Comparison of ENCODE assay signal across 8 mouse cellular contexts in the genomic region with DNA sequence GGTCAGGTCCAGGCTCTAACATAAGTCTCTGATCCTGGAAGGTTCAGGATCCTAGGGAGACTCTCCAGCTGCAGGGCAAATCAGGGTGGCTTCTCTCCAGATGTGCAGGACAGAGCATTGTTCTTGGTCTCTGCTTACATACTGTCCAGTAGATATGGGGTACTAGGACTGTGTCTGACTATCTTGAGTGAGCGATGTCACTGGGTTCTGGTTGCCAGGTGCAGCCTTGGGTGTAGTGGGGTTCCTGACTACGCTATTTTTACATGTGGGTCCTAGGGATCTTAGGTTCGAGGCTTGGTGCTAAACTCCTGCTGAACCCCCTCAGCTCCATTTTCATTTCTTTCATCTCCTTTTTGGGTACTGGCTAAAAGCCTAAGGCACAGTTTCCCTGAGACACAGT. TPM values are rescaled to one million over a fixed set of nuclear protein-coding genes. Genes with fewer than 3 reads are reported as not detected.
A peak's percentile ranks its signal among the peaks of the same experiment; 100 is the strongest.
DNase-seq lines count a peak whose midpoint lies in the region; ATAC-seq and TF ChIP-seq lines count a peak whose summit lies in the region.

No protein-coding gene starts in this region.

- H3K4me2 ChIP-seq in heart, postnatal 0 days (ENCODE audit: low read depth, low read length), result peak overlapping the region; percentile 84
- H3K4me2 ChIP-seq in hindbrain, embryonic 16.5 days (ENCODE audit: low read length), result peak overlapping the region; percentile 74
- H3K4me2 ChIP-seq in midbrain, embryonic 15.5 days, result peak overlapping the region; percentile 57

- H3K4me1 ChIP-seq in heart, postnatal 0 days (ENCODE audit: control insufficient read depth, insufficient read depth), result peaks cover 27% of the 10 kb centered on the region
- H3K4me1 ChIP-seq in brown adipose tissue, adult 24 weeks (ENCODE audit: control insufficient read depth, insufficient read depth, insufficient read length, low read length), result peaks cover 9% of the 10 kb centered on the region; the same call in 1 of the 2 replicates
- H3K4me1 ChIP-seq in hindbrain, embryonic 16.5 days (ENCODE audit: control insufficient read depth, insufficient read depth, low read depth, low read length), result peaks cover 30% of the 10 kb centered on the region
- H3K4me1 ChIP-seq in midbrain, embryonic 15.5 days, result peaks cover 42% of the 10 kb centered on the region

- H3K9me3 ChIP-seq in heart, postnatal 0 days (replicated peaks; ENCODE audit: control insufficient read depth, low read length), result no peaks in the 10 kb centered on the region
- no peaks in the 10 kb centered on the region for H3K9me3 ChIP-seq in hindbrain, embryonic 16.5 days (ENCODE audit: control insufficient read depth, low read length)
- H3K9me3 ChIP-seq in midbrain, embryonic 15.5 days, result no peaks in the 10 kb centered on the region

- ATAC-seq in heart, postnatal 0 days (ENCODE audit: insufficient read depth, low read depth), result no peak
- ATAC-seq in hindbrain, embryonic 16.5 days, result no peak
- no peak for ATAC-seq in midbrain, embryonic 15.5 days (replicated peaks)

- DNase-seq in heart, postnatal 0 days (ENCODE audit: low spot score), result no peak
- no peak for DNase-seq in heart, adult 18-20 months
- no peak for DNase-seq in cerebellum, postnatal 14 days
- DNase-seq in kidney, adult 9 months, result no peak
- DNase-seq in right cerebral cortex, adult 18-20 months, result no peak

- no peak overlapping the region for H3K27ac ChIP-seq in heart, postnatal 0 days (ENCODE audit: low read depth)
- no peak overlapping the region for H3K27ac ChIP-seq in brown adipose tissue, adult 24 weeks (replicated peaks; ENCODE audit: low read depth, low read length)
- H3K27ac ChIP-seq in hindbrain, embryonic 16.5 days (ENCODE audit: low read depth, low read length), result no peak overlapping the region
- no peak overlapping the region for H3K27ac ChIP-seq in midbrain, embryonic 15.5 days

- no peak for TF ChIP-seq CTCF in heart, postnatal 0 days (IDR thresholded peaks at IDR 0.05; ENCODE audit: low read depth)

- H3K9ac ChIP-seq in heart, postnatal 0 days (replicated peaks; ENCODE audit: low read depth, low read length), result peak overlapping the region; percentile 69
- H3K9ac ChIP-seq in hindbrain, embryonic 16.5 days (ENCODE audit: low read depth, low read length), result peak overlapping the region; percentile 69
- H3K9ac ChIP-seq in midbrain, embryonic 15.5 days, result peak overlapping the region; percentile 78; the same call in 1 of the 2 replicates

- no peaks in the 10 kb centered on the region for H3K27me3 ChIP-seq in heart, postnatal 0 days (ENCODE audit: control insufficient read depth, insufficient read depth, low read length)
- H3K27me3 ChIP-seq in hindbrain, embryonic 16.5 days (replicated peaks; ENCODE audit: control insufficient read depth, insufficient read depth, low read length), result no peaks in the 10 kb centered on the region
- no peaks in the 10 kb centered on the region for H3K27me3 ChIP-seq in midbrain, embryonic 15.5 days (replicated peaks)

- peak overlapping the region; percentile 75 for H3K4me3 ChIP-seq in heart, postnatal 0 days (ENCODE audit: low read depth, low read length)
- H3K4me3 ChIP-seq in brown adipose tissue, adult 24 weeks (ENCODE audit: insufficient read depth, low read depth, low read length), result peak overlapping the region; percentile 89; the same call in 1 of the 2 replicates
- peak overlapping the region; percentile 62 for H3K4me3 ChIP-seq in hindbrain, embryonic 16.5 days (ENCODE audit: low read length)
- H3K4me3 ChIP-seq in midbrain, embryonic 15.5 days, result peak overlapping the region; percentile 72

- WGBS in heart, postnatal 0 days, result 60% methylated on average over 3 of the region's 3 CpGs
- 86% methylated on average over 3 of the region's 3 CpGs for WGBS in hindbrain, embryonic 16.5 days
- 88% methylated on average over 3 of the region's 3 CpGs for WGBS in midbrain, embryonic 15.5 days

- peaks cover 14% of the 10 kb centered on the region; the same call in 1 of the 2 replicates for H3K36me3 ChIP-seq in heart, postnatal 0 days (replicated peaks; ENCODE audit: control insufficient read depth, insufficient read depth, low read length)
- 0 out of 2 replicates have a peak, but pooled peaks cover 2% of the 10 kb centered on the region for H3K36me3 ChIP-seq in hindbrain, embryonic 16.5 days (ENCODE audit: control insufficient read depth, insufficient read depth, low read length)
- H3K36me3 ChIP-seq in midbrain, embryonic 15.5 days (replicated peaks), result 0 out of 2 replicates have a peak, but pooled peaks cover 3% of the 10 kb centered on the region

- TF ChIP-seq EP300 in heart, postnatal 0 days (IDR thresholded peaks at IDR 0.05; ENCODE audit: low read depth), result no peak

RNA-seq across cellular contexts. Expression of gene Cdca4, which starts 1.3 kb away (rescaled TPM):
- 27.7 and 32.2 TPM in 2 replicates for total RNA-seq in heart, postnatal 0 days (2014; rRNA removed; ENCODE audit: low replicate concordance)
- 18.6 and 19.1 TPM in 2 replicates for polyA plus RNA-seq in heart, postnatal 0 days (2015; fragmentation: Nextera tagmentation; extraction: Ambion mirVana)
- 1 to 10 TPM; 5.1 to 5.6 TPM for total RNA-seq in heart, adult 18-20 months (2021)
- 3.1 and 5.5 TPM in 2 replicates for polyA plus RNA-seq in brown adipose tissue, adult 24 weeks (2012; ENCODE audit: insufficient read depth, insufficient read length, missing spikeins)
- polyA plus RNA-seq in hindbrain, embryonic 16.5 days (2015; fragmentation: Nextera tagmentation; extraction: Ambion mirVana), result 31.3 and 36.7 TPM in 2 replicates
- 44.1 and 50.1 TPM in 2 replicates for polyA plus RNA-seq in midbrain, embryonic 15.5 days (2015; fragmentation: Nextera tagmentation; extraction: Ambion mirVana)

RNA-seq across cellular contexts. Expression of gene Clba1, which starts 21.8 kb away (rescaled TPM):
- 7.1 and 9.4 TPM in 2 replicates for total RNA-seq in heart, postnatal 0 days (2014; rRNA removed; ENCODE audit: low replicate concordance)
- polyA plus RNA-seq in heart, postnatal 0 days (2015; fragmentation: Nextera tagmentation; extraction: Ambion mirVana), result 6.7 and 8.2 TPM in 2 replicates
- 1 to 10 TPM; 2.0 to 2.2 TPM for total RNA-seq in heart, adult 18-20 months (2021)
- 0.63 and 1.7 TPM in 2 replicates for polyA plus RNA-seq in brown adipose tissue, adult 24 weeks (2012; ENCODE audit: insufficient read depth, insufficient read length, missing spikeins)
- polyA plus RNA-seq in hindbrain, embryonic 16.5 days (2015; fragmentation: Nextera tagmentation; extraction: Ambion mirVana), result 21.7 and 24.2 TPM in 2 replicates
- 24.4 and 25.1 TPM in 2 replicates for polyA plus RNA-seq in midbrain, embryonic 15.5 days (2015; fragmentation: Nextera tagmentation; extraction: Ambion mirVana)

RNA-seq across cellular contexts. Expression of gene Ahnak2, which starts 28.1 kb away (rescaled TPM):
- 6.8 and 10.5 TPM in 2 replicates for total RNA-seq in heart, postnatal 0 days (2014; rRNA removed; ENCODE audit: low replicate concordance)
- polyA plus RNA-seq in heart, postnatal 0 days (2015; fragmentation: Nextera tagmentation; extraction: Ambion mirVana), result 2.3 and 2.4 TPM in 2 replicates
- total RNA-seq in heart, adult 18-20 months (2021), result 10 to 100 TPM; 15.3 to 16.6 TPM
- polyA plus RNA-seq in brown adipose tissue, adult 24 weeks (2012; ENCODE audit: insufficient read depth, insufficient read length, missing spikeins), result 2.9 and 3.2 TPM in 2 replicates
- polyA plus RNA-seq in hindbrain, embryonic 16.5 days (2015; fragmentation: Nextera tagmentation; extraction: Ambion mirVana), result 3.4 and 3.7 TPM in 2 replicates
- 1.1 and 1.3 TPM in 2 replicates for polyA plus RNA-seq in midbrain, embryonic 15.5 days (2015; fragmentation: Nextera tagmentation; extraction: Ambion mirVana)

RNA-seq across cellular contexts. Expression of gene Gpr132, which starts 37.5 kb away (rescaled TPM):
- total RNA-seq in heart, postnatal 0 days (2014; rRNA removed; ENCODE audit: low replicate concordance), result 0.38 TPM in 1 of 2 replicates, not detected in the other
- 0.04 TPM in 1 of 2 replicates, not detected in the other for polyA plus RNA-seq in heart, postnatal 0 days (2015; fragmentation: Nextera tagmentation; extraction: Ambion mirVana)
- 1 to 10 TPM in 1 of 2 experiments, under 1 TPM in 1; 0.37 to 1.3 TPM for total RNA-seq in heart, adult 18-20 months (2021)
- not detected in 2 replicates for polyA plus RNA-seq in brown adipose tissue, adult 24 weeks (2012; ENCODE audit: insufficient read depth, insufficient read length, missing spikeins)
- polyA plus RNA-seq in hindbrain, embryonic 16.5 days (2015; fragmentation: Nextera tagmentation; extraction: Ambion mirVana), result 0.08 TPM in 1 of 2 replicates, not detected in the other
- 0.06 and 0.11 TPM in 2 replicates for polyA plus RNA-seq in midbrain, embryonic 15.5 days (2015; fragmentation: Nextera tagmentation; extraction: Ambion mirVana)
